Comparison of ENCODE assay signal across 22 mouse cellular contexts in genomic region chr3:86821383-86821782, GRCm38 (mm10).
DNase-seq lines count a peak whose midpoint lies in the region; ATAC-seq and TF ChIP-seq lines count a peak whose summit lies in the region.
"Had no signal": no experiment of that assay in that cellular context is flagged by ENCODE, and none has a peak within 500 bp of the region (broad histone marks: within the 10 kb centered on the region; RNA-seq: fewer than 3 reads in every experiment).

No protein-coding gene starts in this region.

- H3K27ac ChIP-seq in liver, adult 2 months (replicated peaks; ENCODE audit: insufficient read depth, low read depth, low read length) = no peak overlapping the region
- H3K27ac ChIP-seq in liver, embryonic 12.5 days = no peak overlapping the region
- H3K27ac ChIP-seq: forebrain, embryonic 12.5 days; heart, embryonic 10.5 days; hindbrain, embryonic 10.5 days; kidney, postnatal 0 days; left cerebral cortex, adult 2 months; stomach, postnatal 0 days had no signal

- H3K4me1 ChIP-seq in liver, adult 2 months (ENCODE audit: control insufficient read depth, insufficient read depth, low read length) = peaks cover 3% of the 10 kb centered on the region; the same call in 1 of the 2 replicates
- H3K4me1 ChIP-seq in liver, embryonic 12.5 days = no peaks in the 10 kb centered on the region

- H3K79me2 ChIP-seq in liver, adult 2 months (ENCODE audit: control insufficient read depth, insufficient read depth, low read length) = no peaks in the 10 kb centered on the region

- peak; percentile 48 for DNase-seq in cerebellum, adult 11-12 months
- DNase-seq in cerebellum, adult 11 months = no peak
- DNase-seq in liver, adult 2 months (ENCODE audit: extremely low read depth, low read depth, low spot score) = peak; percentile 56
- peak; percentile 52 to 58 for DNase-seq in cerebellum, postnatal 14 days
- DNase-seq in heart, adult 9 months (ENCODE audit: low spot score in 2 of 2) = no peak
- DNase-seq: adrenal gland, postnatal 14 days; gastrocnemius, postnatal 14 days; layer of hippocampus, adult 9-11 months; left cerebral cortex, postnatal 4 days; lung, adult 2 months; lung, postnatal 36 days; right cerebral cortex, postnatal 4 days had no signal

- H3K9ac ChIP-seq in liver, adult 2 months (ENCODE audit: low read depth, low read length) = no peak overlapping the region
- H3K9ac ChIP-seq in liver, embryonic 12.5 days = no peak overlapping the region
- H3K9ac ChIP-seq: forebrain, embryonic 12.5 days had no signal

- H3K4me2 ChIP-seq in liver, embryonic 12.5 days = no peak overlapping the region
- H3K4me2 ChIP-seq: forebrain, embryonic 12.5 days; liver, embryonic 11.5 days had no signal

- no peak for ATAC-seq in liver, embryonic 12.5 days
- no peak for ATAC-seq in frontal cortex, adult (ENCODE audit: low TSS enrichment)

- TF ChIP-seq POLR2A in liver, adult 2 months (IDR thresholded peaks at IDR 0.05; ENCODE audit: extremely low read depth, insufficient read depth, low read length) = no peak

- no peaks in the 10 kb centered on the region for H3K9me3 ChIP-seq in liver, embryonic 12.5 days (replicated peaks)
- H3K9me3 ChIP-seq: forebrain, embryonic 12.5 days; G1E; heart, embryonic 10.5 days; hindbrain, embryonic 10.5 days had no signal

- no peak for TF ChIP-seq CTCF in liver, adult 2 months (IDR thresholded peaks at IDR 0.05; ENCODE audit: low read depth, low read length)

- H3K4me3 ChIP-seq in liver, adult 2 months (ENCODE audit: insufficient read depth, low read depth, low read length) = no peak overlapping the region
- H3K4me3 ChIP-seq in liver, embryonic 12.5 days = no peak overlapping the region
- H3K4me3 ChIP-seq: forebrain, embryonic 12.5 days; heart, embryonic 10.5 days; hindbrain, embryonic 10.5 days; left cerebral cortex, adult 2 months had no signal

- no peaks in the 10 kb centered on the region for H3K27me3 ChIP-seq in liver, adult 2 months (ENCODE audit: control insufficient read depth, insufficient read depth, low read length)
- H3K27me3 ChIP-seq in liver, embryonic 12.5 days (replicated peaks) = 0 out of 2 replicates have a peak, but pooled peaks cover 2% of the 10 kb centered on the region
- H3K27me3 ChIP-seq: forebrain, embryonic 12.5 days had no signal

- no peaks in the 10 kb centered on the region for H3K36me3 ChIP-seq in liver, adult 2 months (ENCODE audit: control insufficient read depth, insufficient read depth, low read length)
- H3K36me3 ChIP-seq in liver, embryonic 12.5 days = no peaks in the 10 kb centered on the region
- H3K36me3 ChIP-seq: G1E; heart, embryonic 10.5 days had no signal

- 37% methylated on average over 3 of the region's 3 CpGs for WGBS in liver, adult 2 months
- WGBS in liver, embryonic 12.5 days (ENCODE audit: insufficient replicate concordance) = 77% methylated on average over 3 of the region's 3 CpGs

Comparison
In these comparisons a context has a peak if more than half of its experiments do, and no peak if none do; other contexts are left out.
1. DNase-seq: peak in cerebellum, adult 11-12 months (single experiment), liver, adult 2 months (single experiment) and cerebellum, postnatal 14 days (2 of 2); none in cerebellum, adult 11 months (single experiment) and heart, adult 9 months (0 of 2).